Mouse (Mus musculus) G1E-ER4 (cell line): ENCODE results near the gene Kdm5c. TPM values are rescaled to one million over a fixed set of nuclear protein-coding genes. Genes with fewer than 3 reads are reported as not detected.

ENCODE experiments used
- GATA1 ChIP-seq: IDR thresholded peaks from one replicate; pipeline ENCODE4 v1.8.0; 2012; ENCODE audit warnings: low read length, inconsistent platforms
- polyA plus RNA-seq: library from polyadenylated mRNA; stranded (reverse); fragments of >175 nt; gene quantifications from 2 replicates; pipeline ENCODE4 v1.2.3, GENCODE M21; 2012

Kdm5c gene
- polyA plus RNA-seq, 1 experiment, result 68.3 TPM

GRCm38 (mm10) chrX:152235758-152236157, 2.9 kb downstream of the Kdm5c start:
- TF ChIP-seq GATA1, result no peak

- TF ChIP-seq GATA1, result no peak
Observed at GRCm38 (mm10) chrX:152244492-152245189, 11.8 kb downstream of the Kdm5c start.

- no peak for TF ChIP-seq GATA1
Observed at GRCm38 (mm10) chrX:152271189-152271588, 38.4 kb downstream of the Kdm5c start.

GRCm38 (mm10) chrX:152279384-152279783, 46.6 kb downstream of the Kdm5c start:
- TF ChIP-seq GATA1, result no peak

- TF ChIP-seq GATA1, result no peak
Observed at GRCm38 (mm10) chrX:152284746-152285145, 51.9 kb downstream of the Kdm5c start.

- TF ChIP-seq GATA1, result no peak
Observed at GRCm38 (mm10) chrX:152306224-152306623, 73.4 kb downstream of the Kdm5c start.

GRCm38 (mm10) chrX:152307371-152307770, 74.6 kb downstream of the Kdm5c start:
- TF ChIP-seq GATA1, result peak; percentile 40

- TF ChIP-seq GATA1, result no peak
Observed at GRCm38 (mm10) chrX:152307942-152308341, 75.1 kb downstream of the Kdm5c start.

- TF ChIP-seq GATA1, result no peak
Observed at GRCm38 (mm10) chrX:152320535-152320934, 87.7 kb downstream of the Kdm5c start.

GRCm38 (mm10) chrX:152322776-152323175, 90.0 kb downstream of the Kdm5c start:
- no peak for TF ChIP-seq GATA1

GRCm38 (mm10) chrX:152323584-152323983, 90.8 kb downstream of the Kdm5c start:
- TF ChIP-seq GATA1, result no peak

Other genes starting within 250 kb of the Kdm5c start
- 32.2 and 39.1 TPM in 2 replicates for gene Hsd17b10, start 231.2 kb upstream of the Kdm5c start, polyA plus RNA-seq
- gene Ribc1, start 216.7 kb upstream of the Kdm5c start, polyA plus RNA-seq, result 0.67 and 1.4 TPM in 2 replicates
- gene Smc1a, start 216.6 kb upstream of the Kdm5c start, polyA plus RNA-seq, result 6.7 and 7.0 TPM in 2 replicates
- gene Iqsec2, start 88.8 kb upstream of the Kdm5c start, polyA plus RNA-seq, result 0.08 and 0.11 TPM in 2 replicates
- gene Kantr, start 94.5 kb downstream of the Kdm5c start, polyA plus RNA-seq, result 0.06 and 0.17 TPM in 2 replicates
- 13.3 and 16.2 TPM in 2 replicates for gene Tspyl2, start 109.4 kb downstream of the Kdm5c start, polyA plus RNA-seq
- gene Gpr173, start 135.7 kb downstream of the Kdm5c start, polyA plus RNA-seq, result not detected in 2 replicates